Mouse (Mus musculus) 3134 (cell line): Measurements from ENCODE around the gene Spata13.

Experiments
- DNase-seq: peaks from one replicate; pipeline ENCODE4 v3.0.0-alpha.2; 2011; ENCODE audit warnings: low spot score; ENCODE audit not compliant: insufficient read length; ENCODE audit errors: extremely low read depth

Spata13 gene

GRCm38 (mm10) chr14:60711161-60711560, 77.4 kb downstream of the Spata13 start:
- DNase-seq, result no peak

- DNase-seq, result no peak
Measured at GRCm38 (mm10) chr14:60711590-60712288, 77.9 kb downstream of the Spata13 start.

- DNase-seq, result no peak
Measured at GRCm38 (mm10) chr14:60712289-60712830, 78.6 kb downstream of the Spata13 start.

GRCm38 (mm10) chr14:60715686-60716085, 81.9 kb downstream of the Spata13 start:
- DNase-seq, result no peak

- DNase-seq, result no peak
Measured at GRCm38 (mm10) chr14:60721304-60721703, 87.5 kb downstream of the Spata13 start.

- DNase-seq, result no peak
Measured at GRCm38 (mm10) chr14:60721938-60722337, 88.1 kb downstream of the Spata13 start.

- DNase-seq, result no peak
Measured at GRCm38 (mm10) chr14:60726091-60726490, 92.3 kb downstream of the Spata13 start.

GRCm38 (mm10) chr14:60727130-60727529, 93.3 kb downstream of the Spata13 start:
- no peak for DNase-seq

- DNase-seq, result no peak
Measured at GRCm38 (mm10) chr14:60732081-60732480, 98.3 kb downstream of the Spata13 start.

GRCm38 (mm10) chr14:60732787-60733186, 99.0 kb downstream of the Spata13 start:
- DNase-seq, result peak; percentile 74

- DNase-seq, result no peak
Measured at GRCm38 (mm10) chr14:60733706-60734105, 99.9 kb downstream of the Spata13 start.

- no peak for DNase-seq
Measured at GRCm38 (mm10) chr14:60735206-60735605, 101.4 kb downstream of the Spata13 start.

GRCm38 (mm10) chr14:60735848-60736547, 102.2 kb downstream of the Spata13 start:
- no peak for DNase-seq

GRCm38 (mm10) chr14:60736591-60737192, 102.9 kb downstream of the Spata13 start:
- peak; percentile 50 for DNase-seq

- no peak for DNase-seq
Measured at GRCm38 (mm10) chr14:60737202-60737611, 103.4 kb downstream of the Spata13 start.

GRCm38 (mm10) chr14:60738434-60738938, 104.7 kb downstream of the Spata13 start:
- DNase-seq, result no peak

GRCm38 (mm10) chr14:60739155-60739554, 105.4 kb downstream of the Spata13 start:
- DNase-seq, result no peak

GRCm38 (mm10) chr14:60739616-60740015, 105.8 kb downstream of the Spata13 start:
- no peak for DNase-seq

GRCm38 (mm10) chr14:60740507-60740906, 106.7 kb downstream of the Spata13 start:
- no peak for DNase-seq

- DNase-seq, result no peak
Measured at GRCm38 (mm10) chr14:60741033-60741432, 107.2 kb downstream of the Spata13 start.

GRCm38 (mm10) chr14:60741490-60741981, 107.7 kb downstream of the Spata13 start:
- DNase-seq, result no peak
